Mouse (Mus musculus) ES-Bruce4 (cell line): ENCODE data around the gene Tgoln1. TPM values are rescaled to one million over a fixed set of nuclear protein-coding genes. Genes with fewer than 3 reads are reported as not detected.

Experiments used
- H3K27ac ChIP-seq: 2 replicates; pipeline ENCODE4 v1.5.1; 2012; ENCODE audit warnings: low read length, inconsistent platforms; ENCODE audit not compliant: insufficient read depth
- H3K27me3 ChIP-seq: 2 replicates; pipeline ENCODE4 v1.6.1; 2012; ENCODE audit warnings: mild to moderate bottlenecking, low read length, inconsistent platforms; ENCODE audit not compliant: control insufficient read depth, poor library complexity, insufficient read depth, severe bottlenecking
- H3K36me3 ChIP-seq: 2 replicates; pipeline ENCODE4 v1.6.1; 2012; ENCODE audit warnings: inconsistent platforms, mild to moderate bottlenecking, low read length, moderate library complexity; ENCODE audit not compliant: control insufficient read depth, poor library complexity, insufficient read depth, severe bottlenecking
- H3K4me1 ChIP-seq: one replicate; pipeline ENCODE4 v1.8.1; 2011; ENCODE audit warnings: low read length; ENCODE audit not compliant: control insufficient read depth, insufficient read depth
- H3K4me3 ChIP-seq: 2 replicates; pipeline ENCODE4 v1.5.1; 2011; ENCODE audit warnings: low read depth, mild to moderate bottlenecking, low read length
- H3K9ac ChIP-seq: 2 replicates; pipeline ENCODE4 v1.6.1; 2012; ENCODE audit warnings: low read depth, mild to moderate bottlenecking, inconsistent platforms; ENCODE audit not compliant: poor library complexity, severe bottlenecking
- H3K9me3 ChIP-seq: replicated peaks from 2 replicates; pipeline ENCODE4 v1.6.1; 2012; ENCODE audit warnings: mild to moderate bottlenecking, low read length, inconsistent platforms; ENCODE audit not compliant: control insufficient read depth, poor library complexity, insufficient read depth, severe bottlenecking
- CTCF ChIP-seq: IDR thresholded peaks from one replicate; pipeline ENCODE4 v1.8.1; 2011; ENCODE audit warnings: low read depth, low read length
- EP300 ChIP-seq: IDR thresholded peaks from 2 replicates; pipeline ENCODE4 v1.6.1; 2011; ENCODE audit warnings: low read depth, low read length; ENCODE audit not compliant: insufficient read depth
- POLR2A ChIP-seq: IDR thresholded peaks from one replicate; pipeline ENCODE4 v1.8.1; 2011; ENCODE audit warnings: low read length; ENCODE audit not compliant: insufficient read depth
- polyA plus RNA-seq: library from polyadenylated mRNA; stranded (reverse); fragments of >200 nt; gene quantifications from 2 replicates; pipeline ENCODE4 v1.2.4, GENCODE M21; 2011; ENCODE audit warnings: low read depth; ENCODE audit not compliant: missing spikeins, insufficient read depth, insufficient read length

Tgoln1 gene
- polyA plus RNA-seq, 1 experiment = 34.1 TPM

- Histone ChIP-seq H3K4me3 (no peak overlapping the region), H3K4me1 (no peaks in the 10 kb centered on the region), H3K27me3 (no peaks in the 10 kb centered on the region), H3K36me3 (no peaks in the 10 kb centered on the region; the same call in 1 of the 2 replicates), H3K27ac (no peak overlapping the region), H3K9ac (no peak overlapping the region), H3K9me3 (no peaks in the 10 kb centered on the region)
- TF ChIP-seq CTCF = no peak
Observed at GRCm38 (mm10) chr6:72583211-72583839, 33.5 kb downstream of the Tgoln1 start.

- H3K4me3 ChIP-seq = no peak overlapping the region
- no peaks in the 10 kb centered on the region; the same call in 1 of the 2 replicates for H3K36me3 ChIP-seq
- H3K4me1 ChIP-seq = no peaks in the 10 kb centered on the region
- H3K9ac ChIP-seq = no peak overlapping the region
- H3K27ac ChIP-seq = no peak overlapping the region
- no peak for TF ChIP-seq POLR2A
- TF ChIP-seq CTCF = no peak
- no peak for TF ChIP-seq EP300
- H3K27me3 ChIP-seq = no peaks in the 10 kb centered on the region
- H3K9me3 ChIP-seq = no peaks in the 10 kb centered on the region
Observed at GRCm38 (mm10) chr6:72581625-72582382, 35.0 kb downstream of the Tgoln1 start.

GRCm38 (mm10) chr6:72576041-72576440 is 40.8 kb downstream of the Tgoln1 start:
- H3K36me3 ChIP-seq = no peaks in the 10 kb centered on the region; the same call in 1 of the 2 replicates
- H3K27ac ChIP-seq = no peak overlapping the region
- no peaks in the 10 kb centered on the region for H3K27me3 ChIP-seq
- no peak overlapping the region for H3K9ac ChIP-seq
- no peak overlapping the region for H3K4me3 ChIP-seq
- TF ChIP-seq POLR2A = no peak
- TF ChIP-seq CTCF = no peak
- TF ChIP-seq EP300 = no peak
- H3K4me1 ChIP-seq = no peaks in the 10 kb centered on the region
- no peaks in the 10 kb centered on the region for H3K9me3 ChIP-seq

GRCm38 (mm10) chr6:72571826-72572225 is 45.0 kb downstream of the Tgoln1 start:
- TF ChIP-seq CTCF (no peak), EP300 (no peak), POLR2A (no peak)
- Histone ChIP-seq H3K9me3 (no peaks in the 10 kb centered on the region), H3K9ac (no peak overlapping the region), H3K36me3 (no peaks in the 10 kb centered on the region), H3K27ac (no peak overlapping the region), H3K4me1 (no peaks in the 10 kb centered on the region), H3K27me3 (no peaks in the 10 kb centered on the region), H3K4me3 (no peak overlapping the region)

GRCm38 (mm10) chr6:72570644-72571397 is 46.0 kb downstream of the Tgoln1 start:
- no peaks in the 10 kb centered on the region for H3K36me3 ChIP-seq
- no peak for TF ChIP-seq POLR2A
- no peak for TF ChIP-seq CTCF
- no peak for TF ChIP-seq EP300
- H3K4me1 ChIP-seq = no peaks in the 10 kb centered on the region
- H3K27me3 ChIP-seq = no peaks in the 10 kb centered on the region
- H3K4me3 ChIP-seq = no peak overlapping the region
- no peak overlapping the region for H3K27ac ChIP-seq
- H3K9me3 ChIP-seq = no peaks in the 10 kb centered on the region
- H3K9ac ChIP-seq = no peak overlapping the region

- no peak overlapping the region for H3K4me3 ChIP-seq
- H3K4me1 ChIP-seq = no peaks in the 10 kb centered on the region
- no peaks in the 10 kb centered on the region for H3K36me3 ChIP-seq
- no peak for TF ChIP-seq EP300
- no peak for TF ChIP-seq POLR2A
- no peak for TF ChIP-seq CTCF
- H3K9me3 ChIP-seq = no peaks in the 10 kb centered on the region
- no peak overlapping the region for H3K9ac ChIP-seq
- no peak overlapping the region for H3K27ac ChIP-seq
- H3K27me3 ChIP-seq = no peaks in the 10 kb centered on the region
Observed at GRCm38 (mm10) chr6:72568736-72569135, 48.1 kb downstream of the Tgoln1 start.
